Mouse (Mus musculus): ENCODE measurements around the gene Pcgf5.

Gene Pcgf5

DNA sequence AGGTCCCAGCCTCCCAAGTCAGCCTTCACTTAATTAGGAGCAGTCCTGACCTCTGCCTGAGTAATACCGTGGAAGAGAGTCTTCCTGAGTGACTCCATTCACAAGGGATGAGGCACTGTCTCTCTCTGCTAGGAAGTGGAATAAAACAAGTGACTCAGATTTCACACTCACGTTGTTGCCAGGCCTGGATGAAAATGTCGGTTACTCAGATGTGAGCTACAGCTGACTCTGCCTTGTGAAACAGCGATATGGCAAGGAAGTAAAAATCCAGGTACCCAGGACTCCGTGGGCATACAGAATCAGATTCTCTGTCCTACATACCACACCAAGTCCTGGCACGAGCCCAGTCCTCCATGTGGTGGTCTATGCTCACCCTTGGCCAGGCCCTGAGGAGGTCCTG lies 142.8 kb downstream of the Pcgf5 start:
- DNase-seq (ENCODE audit: low spot score in 2 of 2): no peak

GRCm38 (mm10) chr19:36495555-36495954 lies 147.4 kb downstream of the Pcgf5 start:
- no peak for DNase-seq (ENCODE audit: low spot score in 2 of 2)

DNA sequence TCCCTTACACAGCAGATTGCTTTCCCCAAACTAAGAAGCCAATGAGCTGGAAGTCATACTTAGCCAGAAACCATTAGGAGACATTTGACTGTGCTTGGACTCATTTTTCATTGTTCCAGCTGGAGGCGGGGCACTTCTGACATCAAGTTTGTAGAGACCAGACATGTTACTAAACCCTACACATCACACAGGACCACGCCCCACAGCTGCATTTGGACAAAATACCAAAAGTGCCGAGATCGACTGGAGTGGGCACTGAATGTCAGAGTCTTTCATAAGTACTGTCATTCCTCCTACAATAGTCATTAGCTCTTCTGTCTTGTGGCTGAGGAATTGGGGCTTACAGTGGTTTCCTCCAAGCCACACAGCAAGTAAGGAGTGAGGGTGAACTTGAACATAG lies 148.4 kb downstream of the Pcgf5 start:
- DNase-seq (ENCODE audit: low spot score in 2 of 2): no peak

GRCm38 (mm10) chr19:36497067-36497466 lies 149.0 kb downstream of the Pcgf5 start:
- DNase-seq (ENCODE audit: low spot score in 2 of 2): no peak

DNA sequence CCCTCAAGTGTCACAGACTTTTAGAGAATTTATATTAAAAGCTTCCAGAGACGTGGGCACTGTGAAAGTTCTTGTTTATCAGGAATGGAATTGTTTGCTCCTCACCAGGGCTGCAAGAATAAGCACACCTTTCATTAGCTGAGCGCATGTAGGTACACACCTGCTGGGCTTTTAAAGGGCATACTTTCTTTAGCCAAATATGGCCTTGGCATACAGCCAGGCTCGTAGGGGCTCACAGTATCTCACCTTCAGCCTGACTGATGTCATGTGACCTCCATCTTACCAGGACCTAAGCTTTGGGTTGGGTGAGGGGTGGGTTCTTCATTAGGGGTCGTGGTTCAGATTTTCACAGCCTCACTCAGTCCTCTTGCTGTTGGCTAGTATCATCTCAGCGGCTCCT lies 149.6 kb downstream of the Pcgf5 start:
- DNase-seq (ENCODE audit: low spot score in 2 of 2): no peak

DNA sequence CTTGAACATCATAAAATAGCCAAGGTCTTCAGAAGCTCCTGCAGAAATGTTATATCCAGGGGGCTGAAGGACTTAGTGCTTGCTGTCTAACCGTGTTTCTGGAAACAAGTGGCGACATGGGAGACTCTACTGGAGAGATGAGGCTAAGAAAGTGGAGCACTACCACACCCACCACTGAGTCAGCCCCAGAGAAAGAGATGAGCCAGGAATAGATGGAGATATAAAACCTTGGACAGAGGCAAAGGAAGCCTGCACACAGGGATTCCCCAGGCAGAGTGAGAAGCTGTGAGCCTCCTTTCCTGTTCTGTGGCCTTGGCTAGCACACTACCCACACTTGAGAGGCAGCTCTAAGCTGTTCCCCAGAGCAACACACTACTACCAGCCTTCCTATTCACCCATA lies 156.6 kb downstream of the Pcgf5 start:
- DNase-seq (ENCODE audit: low spot score in 2 of 2): no peak
